Mouse (Mus musculus) c-Kit-negative CD71-positive TER-119-positive erythroid progenitor cells, embryonic 14.5 days (primary cell): ENCODE data around the gene Tbkbp1.

Experiments used
- DNase-seq: peaks from one replicate; pipeline ENCODE4 v3.0.0-alpha.2; 2013; ENCODE audit warnings: low read depth, low spot score

Gene Tbkbp1

GRCm38 (mm10) chr11:97156999-97157398 is 5.7 kb upstream of the Tbkbp1 start:
- no peak for DNase-seq

GRCm38 (mm10) chr11:97152662-97153287 is 1.5 kb upstream of the Tbkbp1 start:
- no peak for DNase-seq

GRCm38 (mm10) chr11:97152023-97152426 is 730 bp upstream of the Tbkbp1 start:
- no peak for DNase-seq

GRCm38 (mm10) chr11:97150411-97151330 is 624 bp downstream of the Tbkbp1 start:
- no peak for DNase-seq

- no peak for DNase-seq
Measured at GRCm38 (mm10) chr11:97149995-97150410, 1.3 kb downstream of the Tbkbp1 start.

GRCm38 (mm10) chr11:97149026-97149425 is 2.3 kb downstream of the Tbkbp1 start:
- DNase-seq, result no peak

GRCm38 (mm10) chr11:97148591-97148990 is 2.7 kb downstream of the Tbkbp1 start:
- no peak for DNase-seq

GRCm38 (mm10) chr11:97147333-97147732 is 4.0 kb downstream of the Tbkbp1 start:
- no peak for DNase-seq

GRCm38 (mm10) chr11:97146724-97147123 is 4.6 kb downstream of the Tbkbp1 start:
- DNase-seq, result peak; percentile 13

- DNase-seq, result no peak
Measured at GRCm38 (mm10) chr11:97145951-97146350, 5.3 kb downstream of the Tbkbp1 start.

GRCm38 (mm10) chr11:97145320-97145719 is 6.0 kb downstream of the Tbkbp1 start:
- no peak for DNase-seq

GRCm38 (mm10) chr11:97143196-97143900 is 7.9 kb downstream of the Tbkbp1 start:
- DNase-seq, result no peak

GRCm38 (mm10) chr11:97142159-97142608 is 9.1 kb downstream of the Tbkbp1 start:
- no peak for DNase-seq

- no peak for DNase-seq
Measured at GRCm38 (mm10) chr11:97140811-97141210, 10.5 kb downstream of the Tbkbp1 start.

GRCm38 (mm10) chr11:97139256-97139655 is 12.0 kb downstream of the Tbkbp1 start:
- no peak for DNase-seq

GRCm38 (mm10) chr11:97138554-97139226 is 12.6 kb downstream of the Tbkbp1 start:
- no peak for DNase-seq

- DNase-seq, result no peak
Measured at GRCm38 (mm10) chr11:97133270-97133669, 18.0 kb downstream of the Tbkbp1 start.

GRCm38 (mm10) chr11:97132185-97132584 is 19.1 kb downstream of the Tbkbp1 start:
- no peak for DNase-seq

GRCm38 (mm10) chr11:97131683-97132082 is 19.6 kb downstream of the Tbkbp1 start:
- DNase-seq, result no peak

- DNase-seq, result no peak
Measured at GRCm38 (mm10) chr11:97130318-97130717, 21.0 kb downstream of the Tbkbp1 start.

- DNase-seq, result no peak
Measured at GRCm38 (mm10) chr11:97128956-97129355, 22.3 kb downstream of the Tbkbp1 start.
